Mouse (Mus musculus): ENCODE results near the gene Bax. TPM values are rescaled to one million over a fixed set of nuclear protein-coding genes. Genes with fewer than 3 reads are reported as not detected.

The Bax gene
- total and polyA plus RNA-seq, 3 experiments = 195 to 273 (median 233) TPM

DNA sequence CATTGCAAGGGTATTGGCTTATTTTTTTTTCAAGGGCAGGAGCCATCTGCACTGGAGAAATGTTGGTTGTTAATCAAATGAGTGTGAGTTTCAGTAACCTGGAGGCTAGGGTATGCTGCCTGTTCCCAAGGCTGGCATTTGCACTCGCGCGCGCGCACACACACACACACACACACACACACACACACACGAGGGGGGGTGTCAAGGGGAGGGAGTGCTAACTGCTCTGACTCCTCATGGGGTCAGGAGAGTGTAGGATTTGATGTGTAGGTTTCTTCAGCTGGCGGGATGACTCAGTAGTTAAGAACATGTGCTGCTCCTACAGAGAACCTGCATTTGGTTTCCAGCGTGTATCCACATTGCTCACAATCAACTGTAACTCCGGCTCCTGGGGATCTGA, 24.1 kb upstream of the Bax start:
- in situ Hi-C loops (cut with MboI; ENCODE audit: low pct_ligation_motif_present, low pct_unique_long_range_greater_than_20kb, low sequenced_read_pairs) (no loop called here), dilution Hi-C loops (cut with MboI; ENCODE audit: extremely low pct_ligation_motif_present, extremely low pct_unique_long_range_greater_than_20kb, low sequenced_read_pairs) (no loop called here)
- no peak for TF ChIP-seq TCF12 (IDR thresholded peaks at IDR 0.05; ENCODE audit: low read depth, low read length)
- no peak for TF ChIP-seq CTCF (conservative IDR thresholded peaks at IDR 0.05 in 1 of 2, IDR thresholded peaks at IDR 0.05 in 1 of 2; ENCODE audit: low read depth in 2 of 2, low read length in 2 of 2)
- TF ChIP-seq TBP (conservative IDR thresholded peaks at IDR 0.05; ENCODE audit: low read depth, low read length) = no peak
- TF ChIP-seq MEF2A (IDR thresholded peaks at IDR 0.05; ENCODE audit: borderline replicate concordance, low read depth, low read length) = no peak
- no peak for TF ChIP-seq ZNF384 (IDR thresholded peaks at IDR 0.05; ENCODE audit: low read depth, low read length)
- TF ChIP-seq PAX5 (IDR thresholded peaks at IDR 0.05; ENCODE audit: low read length) = no peak
- no peak for TF ChIP-seq MYC (IDR thresholded peaks at IDR 0.05; ENCODE audit: low read depth, low read length)
- TF ChIP-seq MXI1 (IDR thresholded peaks at IDR 0.05; ENCODE audit: low read depth, low read length) = no peak
- no peak for TF ChIP-seq IRF4 (IDR thresholded peaks at IDR 0.05; ENCODE audit: low read depth, low read length)
- TF ChIP-seq CHD1 (IDR thresholded peaks at IDR 0.05; ENCODE audit: low read depth, low read length) = no peak
- no peak for TF ChIP-seq JUND (conservative IDR thresholded peaks at IDR 0.05; ENCODE audit: low read depth, low read length)
- TF ChIP-seq SIN3A (IDR thresholded peaks at IDR 0.05; ENCODE audit: low read length) = no peak
- no peak overlapping the region for H3K27ac ChIP-seq (ENCODE audit: insufficient read depth, low read depth)
- peaks cover 29 to 50% of the 10 kb centered on the region in 2 experiments for H3K36me3 ChIP-seq (replicated peaks in 1 of 2; ENCODE audit: control insufficient read depth in 1 of 2, insufficient read depth in 1 of 2, low read length in 1 of 2)
- H3K4me1 ChIP-seq (ENCODE audit: control insufficient read depth in 1 of 2, insufficient read depth in 2 of 2) = peaks cover 6 to 32% of the 10 kb centered on the region in 2 experiments; a peak in 3 of 4 replicates
- DNase-seq (ENCODE audit: extremely low read depth) = no peak
- H3K4me2 ChIP-seq (ENCODE audit: insufficient read depth, low read depth, poor library complexity, severe bottlenecking) = no peak overlapping the region
- no peak overlapping the region for H3K9ac ChIP-seq (ENCODE audit: insufficient read depth, low read depth)
- H3K9me3 ChIP-seq (replicated peaks; ENCODE audit: low read length) = no peaks in the 10 kb centered on the region
- H3K79me2 ChIP-seq (replicated peaks; ENCODE audit: control insufficient read depth, extremely low read depth, insufficient read depth, poor library complexity, severe bottlenecking) = no peaks in the 10 kb centered on the region
- H3K27me3 ChIP-seq (replicated peaks) = no peaks in the 10 kb centered on the region
- H3K4me3 ChIP-seq (replicated peaks in 1 of 3; ENCODE audit: low read depth in 2 of 3, low read length in 2 of 3, poor library complexity in 1 of 3) = no peak overlapping the region

- Histone ChIP-seq H3K27me3 (replicated peaks) (no peaks in the 10 kb centered on the region), H3K27ac (ENCODE audit: insufficient read depth, low read depth) (no peak overlapping the region), H3K4me2 (ENCODE audit: insufficient read depth, low read depth, poor library complexity, severe bottlenecking) (no peak overlapping the region), H3K4me1 (ENCODE audit: control insufficient read depth in 1 of 2, insufficient read depth in 2 of 2) (peaks cover 6 to 32% of the 10 kb centered on the region in 2 experiments; a peak in 3 of 4 replicates), H3K79me2 (replicated peaks; ENCODE audit: control insufficient read depth, extremely low read depth, insufficient read depth, poor library complexity, severe bottlenecking) (no peaks in the 10 kb centered on the region), H3K9ac (ENCODE audit: insufficient read depth, low read depth) (no peak overlapping the region), H3K36me3 (replicated peaks in 1 of 2; ENCODE audit: control insufficient read depth in 1 of 2, insufficient read depth in 1 of 2, low read length in 1 of 2) (peaks cover 24 to 44% of the 10 kb centered on the region in 2 experiments), H3K9me3 (replicated peaks; ENCODE audit: low read length) (no peaks in the 10 kb centered on the region), H3K4me3 (replicated peaks in 1 of 3; ENCODE audit: low read depth in 2 of 3, low read length in 2 of 3, poor library complexity in 1 of 3) (no peak overlapping the region)
- dilution Hi-C loops (cut with MboI; ENCODE audit: extremely low pct_ligation_motif_present, extremely low pct_unique_long_range_greater_than_20kb, low sequenced_read_pairs) (no loop called here), in situ Hi-C loops (cut with MboI; ENCODE audit: low pct_ligation_motif_present, low pct_unique_long_range_greater_than_20kb, low sequenced_read_pairs) (no loop called here)
- TF ChIP-seq POLR2AphosphoS2 (IDR thresholded peaks at IDR 0.05; ENCODE audit: low read depth, low read length) (no peak), TBP (conservative IDR thresholded peaks at IDR 0.05; ENCODE audit: low read depth, low read length) (no peak), HCFC1 (IDR thresholded peaks at IDR 0.05; ENCODE audit: low read depth, low read length) (no peak), IRF4 (IDR thresholded peaks at IDR 0.05; ENCODE audit: low read depth, low read length) (no peak), MAX (IDR thresholded peaks at IDR 0.05; ENCODE audit: low read length) (no peak), POLR2A (IDR thresholded peaks at IDR 0.05; ENCODE audit: low read depth, low read length) (no peak), CTCF (conservative IDR thresholded peaks at IDR 0.05 in 1 of 2, IDR thresholded peaks at IDR 0.05 in 1 of 2; ENCODE audit: low read depth in 2 of 2, low read length in 2 of 2) (no peak), ZC3H11A (IDR thresholded peaks at IDR 0.05; ENCODE audit: low read depth, low read length) (no peak), ZKSCAN1 (IDR thresholded peaks at IDR 0.05; ENCODE audit: borderline replicate concordance, low read depth, low read length) (no peak), E2F4 (IDR thresholded peaks at IDR 0.05; ENCODE audit: insufficient replicate concordance, low read depth, low read length) (no peak), NRF1 (IDR thresholded peaks at IDR 0.05; ENCODE audit: low read depth, low read length) (no peak)
- no peak for DNase-seq (ENCODE audit: extremely low read depth)
Observed at GRCm38 (mm10) chr7:45489578-45489977, 22.9 kb upstream of the Bax start.
